Mouse (Mus musculus): ENCODE measurements around the gene Rnf213.

The Rnf213 gene

DNA sequence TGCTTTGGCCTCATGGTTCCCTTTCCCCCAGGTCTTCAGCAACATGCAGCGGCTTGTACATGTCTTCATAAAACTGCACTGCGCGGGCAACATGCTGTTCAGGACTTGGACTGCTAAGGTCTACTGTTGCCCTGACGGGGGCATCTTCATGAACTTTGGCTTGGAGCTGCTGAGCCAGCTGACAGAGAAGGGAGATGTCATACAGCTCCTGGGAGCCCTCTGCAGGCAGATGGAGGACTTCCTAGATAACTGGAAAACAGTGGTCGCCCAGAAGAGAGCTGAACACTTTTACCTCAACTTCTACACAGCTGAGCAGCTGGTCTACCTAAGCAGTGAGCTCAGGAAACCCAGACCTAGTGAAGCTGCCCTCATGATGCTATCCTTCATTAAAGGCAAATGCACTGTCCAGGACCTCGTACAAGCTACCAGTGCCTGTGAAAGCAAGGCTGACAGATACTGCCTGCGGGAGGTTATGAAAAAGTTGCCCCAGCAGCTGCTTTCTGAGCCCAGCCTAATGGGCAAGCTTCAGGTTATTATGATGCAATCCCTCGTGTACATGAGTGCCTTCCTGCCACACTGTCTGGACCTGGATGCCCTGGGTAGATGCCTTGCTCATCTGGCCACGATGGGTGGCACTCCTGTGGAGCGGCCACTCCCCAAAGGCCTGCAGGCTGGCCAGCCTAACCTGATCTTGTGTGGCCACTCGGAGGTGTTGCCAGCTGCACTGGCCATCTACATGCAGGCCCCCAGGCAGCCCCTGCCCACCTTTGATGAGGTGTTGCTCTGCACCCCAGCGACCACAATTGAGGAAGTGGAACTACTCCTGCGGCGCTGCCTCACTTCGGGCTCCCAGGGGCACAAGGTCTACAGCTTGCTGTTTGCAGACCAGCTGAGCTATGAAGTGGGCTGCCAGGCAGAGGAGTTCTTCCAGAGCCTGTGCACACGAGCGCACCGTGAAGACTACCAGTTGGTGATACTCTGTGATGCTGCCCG, 43.3 kb downstream of the Rnf213 start:
- DNase-seq (ENCODE audit: low spot score) = no peak

DNA sequence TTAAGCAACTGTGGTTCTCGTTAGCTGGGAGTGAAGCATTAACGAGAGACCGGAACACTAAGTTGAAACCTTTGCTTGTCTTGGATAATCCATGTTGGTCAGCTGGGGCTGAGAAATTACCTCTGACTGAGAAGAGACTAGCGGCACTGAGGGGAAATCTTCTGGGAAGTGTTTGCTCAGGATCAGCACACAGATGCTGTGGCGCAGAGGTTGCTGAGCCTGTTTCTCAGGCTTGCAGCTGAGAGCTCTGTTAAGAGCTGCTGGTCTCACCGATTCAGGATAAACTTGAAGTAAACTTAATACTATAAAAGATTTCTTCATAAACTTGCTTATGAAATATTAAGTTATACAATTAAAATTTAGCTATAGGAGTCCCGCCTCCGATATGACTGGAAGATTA, 45.9 kb downstream of the Rnf213 start:
- no peak for DNase-seq (ENCODE audit: low spot score)

DNA sequence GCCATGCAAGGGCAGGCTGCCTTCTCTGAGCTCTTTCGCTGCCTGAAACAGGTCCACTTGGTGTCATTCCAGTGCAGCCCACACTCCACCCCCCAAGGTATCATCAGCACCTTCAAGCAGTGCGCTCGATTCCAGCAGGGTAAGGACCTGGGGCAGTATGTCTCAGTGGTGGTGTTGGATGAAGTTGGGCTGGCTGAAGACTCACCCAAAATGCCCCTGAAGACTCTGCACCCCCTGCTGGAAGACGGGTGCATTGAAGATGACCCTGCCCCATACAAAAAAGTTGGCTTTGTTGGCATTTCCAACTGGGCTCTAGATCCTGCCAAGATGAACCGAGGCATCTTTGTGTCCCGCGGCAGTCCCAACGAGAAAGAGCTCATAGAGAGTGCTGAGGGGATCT, 49.3 kb downstream of the Rnf213 start:
- DNase-seq (ENCODE audit: low spot score) = no peak

DNA sequence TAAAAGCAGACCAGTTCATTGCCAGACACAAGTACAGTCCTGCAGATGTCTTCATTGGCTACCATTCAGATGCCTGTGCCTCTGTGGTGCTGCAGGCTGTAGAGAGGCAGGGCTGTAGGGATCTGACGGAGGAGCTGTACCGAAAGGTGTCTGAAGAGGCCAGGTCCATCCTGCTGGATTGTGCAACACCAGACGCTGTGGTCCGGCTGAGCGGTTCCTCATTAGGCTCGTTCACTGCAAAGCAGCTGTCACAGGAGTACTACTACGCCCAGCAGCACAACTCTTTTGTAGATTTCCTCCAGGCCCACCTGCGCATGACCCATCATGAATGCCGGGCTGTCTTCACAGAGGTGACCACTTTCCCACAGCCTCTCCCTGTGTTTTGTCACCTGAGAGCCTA, 50.5 kb downstream of the Rnf213 start:
- no peak for DNase-seq (ENCODE audit: low spot score)

DNA sequence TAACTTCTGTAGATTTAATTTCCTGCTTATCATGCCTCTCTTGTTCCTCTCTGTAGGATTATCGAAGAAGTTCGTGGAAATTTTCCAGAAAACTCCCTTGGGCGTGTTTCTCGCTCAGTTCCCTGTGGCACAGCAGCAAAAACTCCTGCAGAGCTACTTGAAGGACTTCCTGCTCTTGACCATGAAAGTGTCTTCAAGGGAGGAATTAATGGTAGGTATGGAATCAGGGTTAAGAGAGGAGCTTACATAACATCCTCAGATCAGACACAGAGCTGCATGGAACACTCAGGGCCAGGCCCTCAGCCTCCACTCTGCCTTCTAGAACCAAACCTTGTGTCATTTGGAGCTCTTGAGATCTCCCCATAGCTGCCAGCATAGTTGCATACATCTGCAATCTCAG, 63.2 kb downstream of the Rnf213 start:
- DNase-seq (ENCODE audit: low spot score) = no peak

DNA sequence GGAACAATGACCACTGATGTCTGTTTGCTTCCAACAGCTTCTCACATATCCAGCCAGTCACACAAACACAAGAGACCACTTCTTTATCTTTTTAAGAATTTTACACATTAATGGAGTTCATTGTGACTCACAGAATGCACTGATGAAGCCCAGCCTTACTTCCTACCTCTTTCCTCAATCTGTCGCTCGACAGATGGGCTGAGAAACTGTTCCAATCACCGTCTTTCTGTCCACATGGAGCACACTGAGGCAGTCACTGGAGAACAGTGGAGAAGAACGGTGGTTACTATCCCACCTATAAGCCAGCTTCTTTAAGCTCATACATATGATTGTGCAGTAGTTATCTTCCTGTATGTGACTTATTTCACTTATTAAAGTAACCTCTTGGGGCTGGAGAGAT, 85.0 kb downstream of the Rnf213 start:
- DNase-seq (ENCODE audit: low spot score) = no peak

DNA sequence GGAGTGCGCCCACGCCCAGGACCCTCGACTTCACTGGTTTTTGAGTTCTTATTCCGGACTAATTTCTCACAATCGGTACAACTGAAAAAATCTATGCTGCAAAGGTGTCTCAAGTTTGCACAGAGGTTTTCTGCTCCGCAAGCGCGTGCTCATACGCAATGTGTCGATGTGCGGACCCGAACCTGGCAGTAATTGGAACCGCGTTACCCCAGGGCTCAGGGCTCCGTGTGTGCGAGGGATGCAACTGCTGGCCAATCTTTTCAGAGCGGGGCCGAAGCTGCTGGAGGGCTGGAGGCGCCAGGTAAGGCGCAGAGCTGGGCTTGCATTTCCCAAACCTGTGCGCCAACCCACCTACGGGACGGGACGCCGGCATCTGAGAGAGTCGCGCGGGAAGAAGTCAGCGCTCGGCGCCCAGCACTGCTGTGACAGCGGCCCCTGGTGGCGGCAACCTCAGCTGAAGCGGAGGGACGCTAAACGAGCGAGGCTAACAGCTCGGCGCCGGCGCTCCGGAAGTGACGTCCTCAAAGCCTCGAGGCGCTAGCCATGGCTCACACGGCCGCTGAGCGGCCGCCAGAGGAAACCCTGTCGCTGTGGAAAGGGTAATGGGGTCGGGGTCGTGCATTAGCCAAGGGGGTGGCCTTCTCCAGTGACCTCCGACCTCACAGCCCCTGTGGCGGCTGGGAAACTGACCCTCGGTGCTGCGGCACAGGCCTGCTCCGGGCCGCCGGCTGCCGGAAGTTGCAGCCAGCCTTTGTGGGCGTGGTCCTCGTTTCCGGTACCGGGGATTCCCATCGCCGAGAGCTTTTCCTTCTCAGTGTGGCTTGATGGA, 98.2 kb downstream of the Rnf213 start, which contains the start of gene Endov:
TSS of gene Endov (plus strand) at position 487 of the 829 bp plus-strand sequence.
- peak; percentile 91 for DNase-seq (ENCODE audit: low spot score)

DNA sequence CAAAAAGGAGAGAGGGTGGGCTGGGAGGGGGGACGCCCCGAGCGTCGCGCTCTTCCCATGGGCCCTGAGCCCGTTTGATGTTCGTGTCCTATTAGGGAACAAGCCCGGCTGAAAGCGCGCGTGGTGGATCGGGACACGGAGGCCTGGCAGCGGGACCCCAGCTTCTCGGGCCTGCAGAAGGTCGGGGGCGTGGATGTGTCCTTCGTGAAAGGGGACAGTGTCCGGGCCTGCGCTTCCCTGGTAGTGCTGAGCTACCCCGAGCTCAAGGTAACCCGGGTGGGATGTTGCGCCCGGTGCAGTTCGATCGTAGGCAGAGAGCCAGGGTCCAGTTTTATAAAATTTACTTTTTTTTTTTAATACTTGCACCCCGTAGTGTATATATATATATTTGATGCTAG, 98.8 kb downstream of the Rnf213 start:
- DNase-seq (ENCODE audit: low spot score) = no peak

DNA sequence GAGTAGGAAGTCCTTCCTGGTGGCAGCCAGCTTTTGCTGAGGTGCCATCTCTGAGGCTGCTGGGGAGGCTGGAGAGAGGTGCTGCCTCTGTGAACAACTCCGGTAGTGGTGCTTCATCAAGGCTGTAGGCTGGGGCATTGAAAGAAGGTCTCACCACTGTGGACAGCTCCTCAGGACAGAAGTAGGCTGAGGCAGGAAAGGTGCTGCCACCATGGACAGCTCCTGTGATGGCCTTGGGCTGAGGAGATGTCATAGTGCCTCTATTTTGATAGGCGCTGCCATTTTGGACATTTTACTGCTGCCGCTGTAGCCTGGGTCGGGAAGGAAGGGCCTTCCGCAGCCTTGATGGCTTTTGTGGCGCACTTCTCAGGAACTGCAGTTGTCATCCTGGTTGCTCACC, 99.9 kb downstream of the Rnf213 start:
- no peak for DNase-seq (ENCODE audit: low spot score)

DNA sequence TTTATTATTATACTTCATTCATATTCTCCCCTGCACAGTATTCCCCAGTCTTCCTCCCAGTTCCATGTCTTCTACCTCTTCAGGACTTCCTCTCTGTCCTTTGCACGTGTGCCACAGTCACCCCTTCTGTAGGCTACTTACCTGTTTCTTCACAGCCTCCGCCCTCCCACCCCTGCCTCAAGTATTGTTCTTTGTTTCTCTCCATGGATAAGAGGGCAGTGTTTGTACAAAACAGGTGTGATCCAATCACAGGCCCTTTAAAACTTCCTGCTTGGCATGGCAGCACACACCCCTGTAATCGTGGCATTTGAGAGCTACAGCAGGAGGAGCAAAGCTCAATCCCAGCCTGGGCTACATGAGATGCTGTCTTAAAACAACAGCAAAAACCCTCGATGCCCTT, 100.6 kb downstream of the Rnf213 start:
- DNase-seq (ENCODE audit: low spot score) = no peak

DNA sequence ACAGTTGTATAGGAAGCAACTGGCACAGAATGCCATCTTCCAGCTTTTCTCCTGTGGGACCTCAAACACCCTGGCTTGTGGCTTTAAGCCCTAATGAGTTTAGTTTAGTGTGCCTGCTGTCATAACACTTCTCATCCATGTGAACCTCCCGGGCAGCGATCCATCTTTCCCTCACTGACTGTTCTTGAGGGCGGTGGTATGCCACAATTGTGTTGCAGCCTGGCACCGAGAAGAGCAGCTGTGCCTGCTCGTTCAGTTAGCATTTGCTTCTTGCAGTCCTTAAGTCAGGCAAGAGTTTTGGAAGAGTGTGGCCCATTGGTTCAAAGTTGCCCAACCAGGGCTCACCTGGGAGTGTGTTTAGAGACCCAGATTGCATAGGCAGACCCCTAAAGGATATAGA, 103.2 kb downstream of the Rnf213 start:
- DNase-seq (ENCODE audit: low spot score) = no peak

DNA sequence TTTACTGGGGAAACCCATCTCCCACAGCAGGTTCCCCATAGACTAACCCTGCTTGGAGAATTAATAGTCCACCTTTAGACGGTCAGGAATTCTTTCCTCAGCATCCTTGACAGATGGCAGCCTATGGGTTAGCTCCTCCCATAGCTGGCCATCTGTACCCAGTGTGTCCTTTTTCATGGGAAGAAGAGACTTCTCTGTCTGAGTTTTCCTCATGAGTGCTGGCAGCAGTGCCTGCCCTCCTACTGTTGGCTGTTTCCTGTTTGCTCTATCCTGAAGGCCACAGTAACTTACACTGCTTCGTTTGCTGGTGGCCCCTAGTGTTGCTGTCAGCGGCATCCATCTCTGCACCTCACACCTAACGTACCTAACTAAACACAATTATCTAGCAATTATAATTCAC, 104.6 kb downstream of the Rnf213 start:
- no peak for DNase-seq (ENCODE audit: low spot score)

DNA sequence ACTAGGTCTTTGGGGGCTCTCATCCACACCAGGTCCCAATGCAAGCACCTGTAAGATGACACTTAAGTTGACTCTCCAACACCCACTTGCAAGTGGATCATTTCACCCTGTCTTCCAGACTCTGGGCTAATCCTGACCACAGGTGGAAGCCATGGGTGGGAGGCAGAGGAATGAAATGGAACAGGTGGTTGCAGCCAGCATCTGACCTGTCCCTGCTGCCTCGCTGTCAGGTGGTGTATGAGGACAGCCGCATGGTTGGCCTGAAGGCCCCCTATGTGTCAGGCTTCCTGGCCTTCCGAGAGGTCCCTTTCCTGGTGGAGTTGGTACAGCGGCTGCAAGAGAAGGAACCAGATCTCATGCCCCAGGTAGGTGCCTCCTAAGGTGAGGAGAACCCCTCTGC, 106.4 kb downstream of the Rnf213 start:
- DNase-seq (ENCODE audit: low spot score) = no peak

DNA sequence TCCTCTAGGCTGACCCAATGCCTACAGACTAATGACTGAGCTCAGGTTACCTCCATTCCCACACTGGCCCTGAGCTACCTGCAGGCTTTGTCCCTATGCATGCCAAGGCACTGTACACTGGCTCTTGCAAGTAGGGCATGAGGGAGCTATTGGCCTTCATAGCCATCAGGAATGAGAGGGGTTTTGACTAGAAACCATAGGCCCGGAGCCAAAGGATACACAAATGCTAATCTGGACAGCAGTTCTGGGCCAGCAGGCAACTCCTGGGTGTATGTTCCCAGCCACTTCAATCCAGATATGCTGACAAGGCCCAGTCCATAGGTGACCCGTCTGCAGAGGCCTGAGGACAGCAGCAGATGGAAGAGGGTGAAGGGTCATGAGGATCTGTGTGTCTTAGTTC, 107.1 kb downstream of the Rnf213 start:
- no peak for DNase-seq (ENCODE audit: low spot score)

DNA sequence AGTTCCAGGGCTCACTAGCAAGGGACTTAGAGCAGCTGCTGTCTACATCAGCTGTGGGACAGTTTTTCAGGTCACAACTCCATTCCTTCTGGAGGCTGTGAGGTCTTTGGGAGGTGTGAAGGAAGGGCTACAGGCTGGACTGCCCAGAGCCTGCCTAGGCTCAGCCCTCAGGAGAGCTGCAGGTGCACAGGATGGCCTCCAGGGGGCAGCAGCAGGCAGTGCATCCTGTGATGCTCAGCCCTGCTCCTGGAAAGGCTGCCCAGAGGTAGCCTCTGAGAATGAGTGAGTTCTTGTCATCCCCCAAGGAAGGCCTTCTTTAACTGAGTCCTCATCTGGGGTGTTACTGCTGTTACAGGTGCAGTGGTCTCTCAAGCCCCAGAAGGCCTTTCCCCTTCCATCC, 110.8 kb downstream of the Rnf213 start:
- DNase-seq (ENCODE audit: low spot score) = no peak

DNA sequence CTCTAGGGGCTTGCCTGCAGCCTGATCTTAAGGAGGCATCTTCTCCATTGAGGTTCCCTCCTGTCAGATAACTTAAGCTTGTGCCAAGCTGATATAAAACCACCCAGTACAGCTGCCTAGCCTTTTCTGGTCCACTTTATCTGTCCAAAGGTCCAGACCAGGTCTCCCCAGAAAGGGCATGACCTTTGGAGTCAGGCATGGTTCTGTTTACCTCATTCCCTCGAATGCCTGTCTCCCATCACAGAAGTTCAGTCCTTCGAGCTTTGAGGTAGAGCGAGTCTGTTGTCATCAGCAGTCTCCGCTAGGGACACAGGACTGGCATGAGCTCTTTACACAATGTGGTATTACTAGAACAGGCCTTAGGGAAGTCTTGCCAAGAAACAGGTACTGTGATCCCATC, 113.5 kb downstream of the Rnf213 start:
- DNase-seq (ENCODE audit: low spot score) = no peak

DNA sequence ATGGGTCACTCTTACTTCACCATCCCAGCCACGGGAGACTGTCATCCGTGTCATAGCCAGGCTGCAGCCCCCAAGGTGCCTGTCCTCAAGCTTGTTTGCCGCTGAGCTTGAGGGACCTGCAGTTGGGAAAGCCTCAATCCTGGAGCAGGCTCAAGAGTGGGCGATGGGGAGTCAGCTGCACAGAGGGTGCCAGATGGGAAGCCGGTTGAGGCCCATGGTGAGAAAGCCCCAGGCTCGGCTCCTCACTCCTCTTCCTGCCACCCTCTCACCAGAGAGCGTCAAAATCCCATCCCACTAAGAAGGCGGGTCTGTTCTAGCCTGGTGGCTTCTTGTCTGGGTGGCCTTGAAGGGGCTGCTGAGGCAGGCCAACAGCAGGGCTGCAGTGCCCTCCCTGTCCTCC, 114.9 kb downstream of the Rnf213 start:
- no peak for DNase-seq (ENCODE audit: low spot score)

DNA sequence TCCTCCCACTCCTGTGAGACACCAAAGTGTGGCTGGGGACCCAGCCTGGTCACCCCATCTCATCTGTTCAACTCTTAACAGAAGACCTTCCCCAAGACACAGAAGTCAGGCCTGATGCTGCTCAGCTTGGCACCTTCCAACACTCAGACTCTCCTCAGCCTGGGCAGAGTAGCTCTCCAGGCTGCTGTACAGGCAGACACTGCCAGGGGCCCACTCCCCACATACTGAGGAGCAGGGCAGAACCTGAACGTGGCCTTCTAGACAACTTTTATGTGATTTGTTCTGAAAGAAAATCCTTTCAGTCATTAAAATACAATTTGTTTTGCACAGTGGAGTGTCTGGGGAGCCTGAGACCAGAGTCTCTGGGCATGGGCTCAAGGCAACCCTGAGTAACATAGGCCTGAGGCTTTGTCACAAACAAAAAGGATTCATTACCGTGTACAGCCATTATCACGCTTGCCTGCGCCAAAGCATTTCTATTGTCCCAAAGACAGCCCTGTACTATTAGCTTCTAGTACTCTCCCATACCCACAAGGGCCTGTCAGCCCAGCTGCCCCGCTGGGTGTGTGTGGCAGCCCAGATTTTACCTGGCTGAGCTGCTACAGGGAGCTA, 116.4 kb downstream of the Rnf213 start:
- DNase-seq (ENCODE audit: low spot score) = no peak

DNA sequence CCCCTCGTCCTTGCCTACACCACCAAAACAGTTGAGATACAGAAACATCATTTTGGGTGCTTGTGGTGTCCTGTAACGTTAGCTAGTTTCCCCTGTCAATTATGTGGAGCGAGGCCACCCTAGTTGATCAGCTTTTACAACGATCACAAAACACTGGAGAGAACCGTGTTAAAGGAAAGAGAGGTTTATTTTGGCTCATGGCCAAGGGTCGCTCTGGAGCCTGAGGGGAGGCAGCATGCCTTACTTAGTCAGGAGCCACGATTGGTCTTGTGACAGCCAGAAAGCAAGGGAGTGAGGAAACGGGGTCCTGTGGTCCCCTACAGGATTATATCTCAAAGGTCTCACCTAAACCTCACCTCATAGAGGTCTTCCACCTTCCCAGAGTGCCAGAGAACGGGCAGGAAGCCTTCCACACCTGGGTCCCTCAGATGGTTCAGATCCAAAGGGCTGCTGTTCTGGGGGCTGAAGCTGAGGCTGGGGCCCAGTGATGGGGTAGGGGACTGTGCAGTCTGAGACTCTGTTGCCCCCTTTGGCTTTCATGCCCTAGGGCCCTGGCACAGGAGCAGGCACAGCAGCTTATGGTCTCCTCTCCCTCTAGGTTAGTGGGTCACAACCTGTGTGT, 120.2 kb downstream of the Rnf213 start:
- DNase-seq (ENCODE audit: low spot score) = no peak

DNA sequence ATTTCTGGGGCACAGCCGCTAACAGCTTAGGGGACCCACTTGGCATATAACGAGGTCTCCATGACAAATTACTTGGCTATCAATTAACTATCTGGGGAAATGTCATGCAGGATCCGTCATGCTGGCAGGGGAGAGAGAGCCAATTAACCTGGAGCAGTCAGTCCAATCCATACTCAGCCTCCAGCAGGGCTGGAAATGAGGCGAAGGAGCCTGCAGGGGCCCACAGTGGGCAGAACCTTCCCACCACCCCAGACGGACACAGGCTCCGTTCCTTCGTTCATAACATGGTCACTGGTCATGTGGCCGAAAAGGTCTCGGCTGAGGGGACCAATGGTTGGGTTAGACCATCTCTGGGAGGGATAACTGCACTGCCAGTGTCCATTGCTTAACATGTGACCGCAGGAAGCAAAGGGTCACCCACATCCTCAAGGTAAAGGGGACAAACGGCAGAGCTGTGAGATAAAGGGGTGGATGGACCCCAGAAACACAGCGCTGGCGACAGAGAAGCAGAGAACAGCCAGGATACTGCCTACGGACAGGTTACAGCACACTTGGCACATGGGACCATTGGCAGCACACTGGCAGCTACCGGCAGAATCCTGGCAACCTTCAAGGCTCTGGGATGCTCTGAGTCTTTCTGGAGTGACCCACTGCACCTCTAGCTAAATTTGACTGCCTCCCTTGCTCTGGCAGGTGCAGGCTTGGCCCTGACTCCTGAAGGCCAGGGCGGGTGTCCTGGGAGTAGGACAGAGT, 121.4 kb downstream of the Rnf213 start:
- no peak for DNase-seq (ENCODE audit: low spot score)

DNA sequence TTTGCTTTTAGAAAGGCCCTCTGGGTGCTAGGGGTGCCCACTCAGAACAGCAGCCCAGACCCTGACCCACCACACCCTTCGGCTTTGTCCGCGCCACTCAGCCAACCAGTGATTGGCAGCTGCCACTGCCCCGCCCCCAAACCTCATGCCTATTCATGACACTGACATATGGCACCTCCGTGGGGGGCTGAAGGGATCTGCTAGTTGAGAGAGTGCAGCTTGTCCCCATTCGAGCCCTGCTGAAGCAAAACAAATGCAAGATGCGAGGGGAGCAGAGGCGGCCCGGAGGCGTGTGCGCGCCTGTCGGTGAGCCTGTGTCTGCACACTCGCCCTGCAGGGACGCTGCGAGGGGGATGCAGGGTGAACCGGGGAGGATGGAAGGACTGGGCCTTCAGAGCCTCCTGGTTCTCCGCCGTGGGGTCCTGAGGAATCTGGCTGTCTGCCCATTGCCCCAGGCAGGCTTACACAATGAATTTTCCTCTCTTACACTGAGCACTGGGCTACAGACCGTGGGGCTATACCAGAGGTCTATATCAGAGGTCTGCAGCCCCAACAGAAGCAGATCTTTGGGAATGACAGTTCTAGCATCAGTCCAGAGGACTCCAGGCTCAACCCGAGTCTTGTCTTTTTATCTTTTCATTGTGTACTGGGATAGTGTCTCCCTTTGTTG, 122.2 kb downstream of the Rnf213 start:
- DNase-seq (ENCODE audit: low spot score) = no peak

All from ovary, adult 18-20 months (tissue).